Mouse (Mus musculus) neural tube, embryonic 14.5 days (tissue): ENCODE measurements around the gene C87977. TPM values are rescaled to one million over a fixed set of nuclear protein-coding genes. Genes with fewer than 3 reads are reported as not detected.
"Not testable (repeated sequence)": the region's sequence is repeated elsewhere in the genome, so short reads cannot be mapped to it uniquely, and the experiment has no call there.

Experiments
- ATAC-seq: fragments of 200-750 bp; cut with Nextera tagmentation; 2 replicates; pipeline ENCODE4 v1.8.0; 2017; ENCODE audit warnings: low read depth, mild to moderate bottlenecking, moderate TSS enrichment, moderate library complexity
- H3K27ac ChIP-seq: fragments of 300-500 bp; sonication (generic); 2 replicates; pipeline ENCODE4 v1.5.1; 2014; ENCODE audit warnings: low read depth, mild to moderate bottlenecking, control low read depth, low read length, moderate library complexity, mixed read lengths
- H3K27me3 ChIP-seq: fragments of 300-500 bp; sonication (generic); 2 replicates; pipeline ENCODE4 v1.6.1; 2014; ENCODE audit warnings: low read length; ENCODE audit not compliant: control insufficient read depth, insufficient read depth
- H3K36me3 ChIP-seq: fragments of 300-500 bp; sonication (generic); 2 replicates; pipeline ENCODE4 v1.6.1; 2014; ENCODE audit warnings: low read length, mixed read lengths; ENCODE audit not compliant: control insufficient read depth, insufficient read depth
- H3K4me1 ChIP-seq: fragments of 300-500 bp; sonication (generic); 2 replicates; pipeline ENCODE4 v1.6.1; 2014; ENCODE audit warnings: low read length; ENCODE audit not compliant: control insufficient read depth, insufficient read depth
- H3K4me2 ChIP-seq: fragments of 300-500 bp; sonication (generic); 2 replicates; pipeline ENCODE4 v1.6.1; 2014; ENCODE audit warnings: mild to moderate bottlenecking, low read depth, low read length, control low read depth
- H3K4me3 ChIP-seq: fragments of 300-500 bp; sonication (generic); 2 replicates; pipeline ENCODE4 v1.5.1; 2014; ENCODE audit warnings: low read depth, low read length, control low read depth, mixed read lengths
- H3K9ac ChIP-seq: fragments of 300-500 bp; sonication (generic); replicated peaks from 2 replicates; pipeline ENCODE4 v1.6.1; 2014; ENCODE audit warnings: low read depth, mild to moderate bottlenecking, control low read depth, low read length, mixed read lengths
- H3K9me3 ChIP-seq: fragments of 300-500 bp; sonication (generic); 2 replicates; pipeline ENCODE4 v1.6.1; 2016; ENCODE audit warnings: low read length; ENCODE audit not compliant: control insufficient read depth
- WGBS: fragments of 180-500 bp; shearing (Covaris S2); extraction: QIAGEN DNeasy Blood & Tissue Kit; methylation state at CpG from one replicate; pipeline ENCODE4 v1.1.7; 2014; 5-methylcytosine and 5-hydroxymethylcytosine counted together
- polyA plus RNA-seq: library from polyadenylated mRNA; unstranded; fragments of >200 nt; fragmentation: Nextera tagmentation; extraction: Ambion mirVana; gene quantifications from 2 replicates; pipeline ENCODE4 v1.2.1, GENCODE M21; 2014

The C87977 gene
- polyA plus RNA-seq: not detected in 2 replicates

DNA sequence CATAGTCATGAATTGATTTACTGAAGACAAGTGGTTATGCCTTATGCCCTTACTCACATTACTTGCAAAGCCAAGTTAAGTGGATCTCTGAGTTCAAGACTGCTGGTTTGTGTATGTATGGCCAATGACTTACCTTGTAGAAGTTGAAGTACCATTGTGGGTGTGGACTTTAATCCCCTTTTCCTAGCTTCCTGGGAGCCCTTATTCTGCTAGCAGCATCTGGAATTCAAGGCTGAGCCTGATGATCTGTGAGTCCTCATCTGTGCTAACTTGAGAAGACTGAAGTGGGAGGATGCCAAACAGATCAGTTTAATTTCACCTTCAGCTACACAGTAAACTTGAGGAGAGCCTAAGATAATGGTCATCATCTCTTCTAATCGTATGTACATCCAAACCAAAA lies at the start of gene C87977:
TSS of gene C87977 (minus strand) at position 101 of the 400 bp plus-strand sequence.
- ATAC-seq, H3K4me3 ChIP-seq, H3K36me3 ChIP-seq, H3K9ac ChIP-seq, H3K4me1 ChIP-seq, H3K27ac ChIP-seq, H3K9me3 ChIP-seq, H3K4me2 ChIP-seq, H3K27me3 ChIP-seq: not testable (repeated sequence)
- 80% methylated on average over 1 of the region's 1 CpGs for WGBS

GRCm38 (mm10) chr4:144254768-144255167 lies 41.6 kb upstream of the C87977 start:
- not testable (repeated sequence) for H3K9ac ChIP-seq, H3K27ac ChIP-seq, H3K4me2 ChIP-seq, H3K9me3 ChIP-seq, H3K27me3 ChIP-seq, H3K4me1 ChIP-seq, H3K4me3 ChIP-seq, H3K36me3 ChIP-seq, ATAC-seq

GRCm38 (mm10) chr4:144190419-144190818 lies 22.7 kb downstream of the C87977 start, which contains the start of gene Oog2:
TSS of gene Oog2 (plus strand) at chr4:144190719.
- no peak for ATAC-seq
- Histone ChIP-seq H3K4me3 (no peak within 1 kb of the TSS), H3K36me3 (no peaks in the 10 kb centered on the region), H3K27me3 (no peaks in the 10 kb centered on the region), H3K9me3 (no peaks in the 10 kb centered on the region), H3K4me2 (no peak within 1 kb of the TSS), H3K27ac (no peak within 1 kb of the TSS), H3K9ac (no peak within 1 kb of the TSS), H3K4me1 (no peaks in the 10 kb centered on the region)
- WGBS: 59% methylated on average over 1 of the region's 1 CpGs

- no peak within 1 kb of the TSS for H3K4me2 ChIP-seq
- H3K4me3 ChIP-seq: no peak within 1 kb of the TSS
- H3K9me3 ChIP-seq: peaks cover 3% of the 10 kb centered on the region
- no peak within 1 kb of the TSS for H3K9ac ChIP-seq
- no peaks in the 10 kb centered on the region for H3K36me3 ChIP-seq
- H3K4me1 ChIP-seq: no peaks in the 10 kb centered on the region
- WGBS: 79% methylated on average over 1 of the region's 1 CpGs
- no peaks in the 10 kb centered on the region for H3K27me3 ChIP-seq
- no peak for ATAC-seq
- no peak within 1 kb of the TSS for H3K27ac ChIP-seq
Measured at GRCm38 (mm10) chr4:144162563-144162962, 50.6 kb downstream of the C87977 start, which contains the start of gene Oog3. TSS of gene Oog3 (minus strand) at chr4:144162663.

Other genes starting within 250 kb of the C87977 start
- not detected in 2 replicates for gene Gm13101, start 246.4 kb downstream of the C87977 start, polyA plus RNA-seq
- not detected in 2 replicates for gene Pramef17, start 218.9 kb downstream of the C87977 start, polyA plus RNA-seq
- not detected in 2 replicates for gene Pramel4, start 154.2 kb downstream of the C87977 start, polyA plus RNA-seq
- not detected in 2 replicates for gene Gm13102, start 106.8 kb downstream of the C87977 start, polyA plus RNA-seq
- gene Oog3, start 50.7 kb downstream of the C87977 start, polyA plus RNA-seq: not detected in 2 replicates
- not detected in 2 replicates for gene Oog2, start 22.6 kb downstream of the C87977 start, polyA plus RNA-seq
- gene Pramel5, start 67.2 kb upstream of the C87977 start, polyA plus RNA-seq: not detected in 2 replicates
- gene Gm13128, start 116.9 kb upstream of the C87977 start, polyA plus RNA-seq: not detected in 2 replicates
- not detected in 2 replicates for gene Gm13119, start 144.6 kb upstream of the C87977 start, polyA plus RNA-seq
- not detected in 2 replicates for gene Pramef20, start 164.6 kb upstream of the C87977 start, polyA plus RNA-seq
- gene Pramef12, start 195.1 kb upstream of the C87977 start, polyA plus RNA-seq: not detected in 2 replicates
- gene 1700012P22Rik, start 225.5 kb upstream of the C87977 start, polyA plus RNA-seq: not detected in 2 replicates
- not detected in 2 replicates for gene Gm9944, start 240.0 kb upstream of the C87977 start, polyA plus RNA-seq